Mouse (Mus musculus) layer of hippocampus, adult 9-11 months (tissue): Measurements from ENCODE around the gene Srsf4.

Experiments used
- DNase-seq: peaks from one replicate; pipeline ENCODE4 v3.0.0; 2022

Srsf4 gene

GRCm38 (mm10) chr4:131916425-131916824 lies 43.0 kb downstream of the Srsf4 start:
- DNase-seq, result peak; percentile 57

GRCm38 (mm10) chr4:131917010-131917555 lies 43.7 kb downstream of the Srsf4 start:
- no peak for DNase-seq

GRCm38 (mm10) chr4:131918026-131918533 lies 44.7 kb downstream of the Srsf4 start:
- DNase-seq, result no peak

GRCm38 (mm10) chr4:131918711-131919500 lies 45.5 kb downstream of the Srsf4 start:
- no peak for DNase-seq

- DNase-seq, result no peak
Measured at GRCm38 (mm10) chr4:131919506-131920140, 46.2 kb downstream of the Srsf4 start.

GRCm38 (mm10) chr4:131920141-131920594 lies 46.8 kb downstream of the Srsf4 start:
- no peak for DNase-seq

GRCm38 (mm10) chr4:131920595-131921351 lies 47.4 kb downstream of the Srsf4 start:
- no peak for DNase-seq

- DNase-seq, result no peak
Measured at GRCm38 (mm10) chr4:131921461-131922346, 48.3 kb downstream of the Srsf4 start, which contains the start of gene Tmem200b. Gene Tmem200b, plus strand, starts transcription at chr4:131921771.

- no peak for DNase-seq
Measured at GRCm38 (mm10) chr4:131922404-131922803, 49.0 kb downstream of the Srsf4 start.

GRCm38 (mm10) chr4:131924096-131924810 lies 50.8 kb downstream of the Srsf4 start:
- DNase-seq, result no peak

- DNase-seq, result no peak
Measured at GRCm38 (mm10) chr4:131929146-131929545, 55.7 kb downstream of the Srsf4 start.

GRCm38 (mm10) chr4:131939459-131939858 lies 66.0 kb downstream of the Srsf4 start:
- DNase-seq, result no peak

- DNase-seq, result no peak
Measured at GRCm38 (mm10) chr4:131940846-131941245, 67.4 kb downstream of the Srsf4 start.

GRCm38 (mm10) chr4:131947848-131948247 lies 74.4 kb downstream of the Srsf4 start:
- no peak for DNase-seq

GRCm38 (mm10) chr4:131949903-131950302 lies 76.5 kb downstream of the Srsf4 start:
- DNase-seq, result no peak

GRCm38 (mm10) chr4:131950657-131951056 lies 77.2 kb downstream of the Srsf4 start:
- no peak for DNase-seq
